Mouse (Mus musculus) stomach, embryonic 14.5 days (tissue): ENCODE results near the gene Lce6a. TPM values are rescaled to one million over a fixed set of nuclear protein-coding genes. Genes with fewer than 3 reads are reported as not detected.

ENCODE experiments used
- ATAC-seq: fragments of 200-750 bp; cut with Nextera tagmentation; 2 replicates; pipeline ENCODE4 v1.8.0; 2017; ENCODE audit warnings: low read depth, moderate TSS enrichment; ENCODE audit not compliant: insufficient number of reproducible peaks, insufficient read depth, low FRiP score
- H3K27ac ChIP-seq: fragments of 300-500 bp; sonication (generic); 2 replicates; pipeline ENCODE4 v1.5.1; 2014; ENCODE audit warnings: mild to moderate bottlenecking, low read length, moderate library complexity, mixed read lengths
- H3K27me3 ChIP-seq: fragments of 300-500 bp; sonication (generic); 2 replicates; pipeline ENCODE4 v1.6.1; 2014; ENCODE audit warnings: low read length, control low read depth, mixed read lengths; ENCODE audit not compliant: control insufficient read depth, insufficient read depth
- H3K36me3 ChIP-seq: fragments of 300-500 bp; sonication (generic); 2 replicates; pipeline ENCODE4 v1.6.1; 2014; ENCODE audit warnings: mild to moderate bottlenecking, control low read depth, low read length, moderate library complexity, mixed read lengths; ENCODE audit not compliant: control insufficient read depth, insufficient read depth
- H3K4me1 ChIP-seq: fragments of 300-500 bp; sonication (generic); 2 replicates; pipeline ENCODE4 v1.6.1; 2014; ENCODE audit warnings: low read length, control low read depth, mixed read lengths; ENCODE audit not compliant: control insufficient read depth, insufficient read depth
- H3K4me2 ChIP-seq: fragments of 300-500 bp; sonication (generic); replicated peaks from 2 replicates; pipeline ENCODE4 v1.6.1; 2014; ENCODE audit warnings: low read depth, low read length, control low read depth
- H3K4me3 ChIP-seq: fragments of 300-500 bp; sonication (generic); 2 replicates; pipeline ENCODE4 v1.5.1; 2014; ENCODE audit warnings: low read depth, low read length, control low read depth
- H3K9ac ChIP-seq: fragments of 300-500 bp; sonication (generic); replicated peaks from 2 replicates; pipeline ENCODE4 v1.6.1; 2014; ENCODE audit warnings: low read depth, mild to moderate bottlenecking, control low read depth, low read length, moderate library complexity, mixed read lengths
- H3K9me3 ChIP-seq: fragments of 300-500 bp; sonication (generic); 2 replicates; pipeline ENCODE4 v1.6.1; 2016; ENCODE audit warnings: low read depth, low read length, control low read depth; ENCODE audit not compliant: control insufficient read depth
- WGBS: fragments of 180-500 bp; shearing (Covaris S2); extraction: QIAGEN DNeasy Blood & Tissue Kit; methylation state at CpG from one replicate; pipeline ENCODE4 v1.1.7; 2014; 5-methylcytosine and 5-hydroxymethylcytosine counted together
- polyA plus RNA-seq: library from polyadenylated mRNA; unstranded; fragments of >200 nt; fragmentation: Nextera tagmentation; extraction: Ambion mirVana; gene quantifications from 2 replicates; pipeline ENCODE4 v1.2.1, GENCODE M21; 2014

Lce6a gene
- not detected in 2 replicates for polyA plus RNA-seq

DNA sequence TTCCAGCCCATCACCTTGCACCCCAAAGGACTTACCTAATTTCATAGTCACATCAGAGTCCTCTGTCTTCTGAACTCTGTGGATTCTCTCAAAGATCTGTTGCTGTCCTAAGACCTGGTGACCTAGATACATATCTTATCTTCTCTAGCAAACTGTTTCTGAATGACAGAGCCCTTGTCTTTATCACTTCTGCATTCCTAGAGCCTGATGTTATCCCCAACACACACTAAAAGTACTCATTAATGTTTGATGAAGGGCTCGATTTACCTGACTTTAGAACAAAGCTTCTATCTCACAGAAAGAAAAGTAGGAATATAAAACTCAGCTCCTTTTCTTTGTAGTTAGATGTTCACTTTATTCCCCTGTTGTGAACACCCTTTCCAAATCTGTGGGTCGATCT lies at the start of gene Lce6a:
Lce6a (minus strand) TSS at position 101 of the 400 bp plus-strand sequence.
- no peaks in the 10 kb centered on the region for H3K4me1 ChIP-seq
- H3K27ac ChIP-seq: no peak within 1 kb of the TSS
- WGBS: 55% methylated on average over 2 of the region's 2 CpGs
- no peak within 1 kb of the TSS for H3K4me2 ChIP-seq
- no peaks in the 10 kb centered on the region for H3K9me3 ChIP-seq
- H3K9ac ChIP-seq: no peak within 1 kb of the TSS
- H3K36me3 ChIP-seq: no peaks in the 10 kb centered on the region
- no peak for ATAC-seq
- H3K27me3 ChIP-seq: no peaks in the 10 kb centered on the region
- no peak within 1 kb of the TSS for H3K4me3 ChIP-seq

DNA sequence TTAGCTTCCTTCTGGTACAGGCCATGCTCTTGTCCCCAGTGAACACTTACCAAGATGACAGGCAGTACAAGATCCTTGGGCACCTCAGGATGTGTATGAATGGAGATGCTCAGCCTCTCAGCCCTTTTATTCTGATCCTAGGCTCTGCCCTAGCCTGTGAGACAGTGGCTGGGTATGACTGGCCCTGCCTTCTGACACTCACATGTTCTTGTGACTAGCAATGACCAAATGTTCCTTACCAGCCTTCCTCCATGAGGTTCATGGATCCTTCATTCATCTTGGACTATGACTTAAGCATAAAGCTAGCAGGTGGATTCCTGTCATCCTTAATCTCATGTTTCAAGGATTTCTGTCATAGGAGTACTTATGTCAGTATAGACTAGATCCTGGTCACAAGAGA lies 48.8 kb upstream of the Lce6a start, which contains the start of gene Lce1a2:
Lce1a2 (minus strand) TSS at position 101 of the 400 bp plus-strand sequence.
- Histone ChIP-seq H3K27ac (no peak within 1 kb of the TSS), H3K36me3 (no peaks in the 10 kb centered on the region), H3K4me1 (no peaks in the 10 kb centered on the region), H3K4me2 (no peak within 1 kb of the TSS), H3K9ac (no peak within 1 kb of the TSS), H3K4me3 (no peak within 1 kb of the TSS), H3K9me3 (no peaks in the 10 kb centered on the region), H3K27me3 (no peaks in the 10 kb centered on the region)
- no peak for ATAC-seq

DNA sequence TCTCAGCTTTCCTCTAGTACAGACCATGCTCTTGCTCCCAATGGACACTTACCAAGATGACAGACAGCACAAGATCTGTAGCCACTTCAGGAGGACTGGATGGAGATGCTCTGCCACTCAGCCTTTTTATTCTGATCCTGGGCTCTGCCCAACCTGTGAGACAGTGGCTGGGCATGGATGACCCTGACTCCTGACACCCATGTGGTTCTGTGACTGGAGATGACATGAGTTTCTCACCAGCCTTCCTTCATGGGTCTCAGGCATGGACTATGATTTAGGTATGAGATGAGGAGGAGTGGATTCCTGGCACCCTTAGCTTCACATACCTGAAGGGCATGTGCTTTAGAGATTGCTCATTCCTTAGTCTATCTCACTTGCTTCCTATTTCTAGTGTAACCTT lies 35.4 kb upstream of the Lce6a start, which contains the start of gene Lce1b:
Lce1b (minus strand) TSS at position 101 of the 400 bp plus-strand sequence.
- no peak for ATAC-seq
- Histone ChIP-seq H3K4me3 (no peak within 1 kb of the TSS), H3K4me2 (no peak within 1 kb of the TSS), H3K9ac (no peak within 1 kb of the TSS), H3K27ac (no peak within 1 kb of the TSS), H3K9me3 (no peaks in the 10 kb centered on the region), H3K36me3 (no peaks in the 10 kb centered on the region), H3K4me1 (no peaks in the 10 kb centered on the region), H3K27me3 (no peaks in the 10 kb centered on the region)

DNA sequence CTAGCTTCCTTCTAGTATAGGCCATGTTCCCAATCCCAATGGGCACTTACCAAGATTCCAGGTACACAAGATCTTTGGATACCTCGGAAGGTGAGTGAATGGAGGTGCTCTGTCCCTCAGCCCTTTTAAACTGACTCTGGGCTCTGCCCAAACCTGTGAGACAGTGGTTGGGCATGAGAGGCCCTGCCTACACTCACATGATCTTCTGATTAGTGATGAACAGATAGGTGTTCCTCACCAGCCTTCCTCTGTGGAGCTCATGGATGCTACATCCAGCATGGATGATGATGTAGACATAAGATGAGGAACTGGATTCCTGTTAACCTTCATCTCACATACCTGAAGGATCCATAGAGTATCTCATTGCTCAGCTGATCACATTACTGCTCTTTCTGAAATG lies 26.7 kb upstream of the Lce6a start, which contains the start of gene Lce1a1:
Lce1a1 (minus strand) TSS at position 101 of the 400 bp plus-strand sequence.
- Histone ChIP-seq H3K4me1 (no peaks in the 10 kb centered on the region), H3K4me2 (no peak within 1 kb of the TSS), H3K9me3 (no peaks in the 10 kb centered on the region), H3K4me3 (no peak within 1 kb of the TSS), H3K27ac (no peak within 1 kb of the TSS), H3K27me3 (no peaks in the 10 kb centered on the region), H3K9ac (no peak within 1 kb of the TSS), H3K36me3 (no peaks in the 10 kb centered on the region)
- WGBS: 81% methylated on average over 1 of the region's 1 CpGs
- no peak for ATAC-seq

DNA sequence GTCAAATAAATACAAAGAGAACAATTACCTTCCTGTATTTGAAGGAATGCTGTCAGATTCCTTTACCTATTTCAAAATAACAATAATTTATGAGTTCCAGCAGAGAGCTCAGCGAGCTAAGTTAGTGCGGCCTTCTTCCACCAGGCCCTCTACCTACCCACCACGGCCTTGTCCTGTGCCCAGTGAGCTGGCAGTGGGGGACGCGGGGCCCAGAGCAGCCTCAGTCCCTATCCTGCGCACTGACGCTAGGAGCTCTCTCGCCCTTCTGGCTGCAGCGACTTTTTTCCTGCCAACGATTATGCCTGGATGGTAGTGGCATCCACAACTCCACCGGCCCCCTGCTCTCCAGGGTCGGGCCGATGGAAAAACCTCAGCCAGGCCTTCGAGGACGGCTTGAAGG lies 18.4 kb upstream of the Lce6a start:
- Histone ChIP-seq H3K27ac (no peak overlapping the region), H3K4me1 (no peaks in the 10 kb centered on the region), H3K36me3 (no peaks in the 10 kb centered on the region), H3K4me3 (no peak overlapping the region), H3K4me2 (no peak overlapping the region), H3K9me3 (no peaks in the 10 kb centered on the region), H3K27me3 (no peaks in the 10 kb centered on the region), H3K9ac (no peak overlapping the region)
- no peak for ATAC-seq
- 91% methylated on average over 15 of the region's 15 CpGs for WGBS

DNA sequence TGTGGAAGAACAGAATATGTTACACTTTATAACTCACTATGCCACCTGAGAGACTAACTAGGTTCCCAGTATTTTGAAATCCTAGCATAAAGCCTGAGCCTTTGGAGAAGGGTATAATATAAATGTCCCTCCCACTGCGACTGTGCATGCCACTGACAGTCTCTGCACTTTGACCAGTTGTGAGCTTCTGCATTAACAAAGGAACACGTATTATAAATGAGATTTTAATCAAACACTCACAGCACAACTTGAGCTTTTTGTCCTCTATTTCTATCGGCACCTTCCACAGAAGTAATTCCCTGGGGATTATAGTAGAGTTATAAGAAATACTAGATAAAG lies 17.2 kb upstream of the Lce6a start:
- Histone ChIP-seq H3K9ac (no peak overlapping the region), H3K4me3 (no peak overlapping the region), H3K9me3 (no peaks in the 10 kb centered on the region), H3K4me2 (no peak overlapping the region), H3K4me1 (no peaks in the 10 kb centered on the region), H3K27ac (no peak overlapping the region), H3K36me3 (no peaks in the 10 kb centered on the region), H3K27me3 (no peaks in the 10 kb centered on the region)
- 68% methylated on average over 3 of the region's 3 CpGs for WGBS
- no peak for ATAC-seq

DNA sequence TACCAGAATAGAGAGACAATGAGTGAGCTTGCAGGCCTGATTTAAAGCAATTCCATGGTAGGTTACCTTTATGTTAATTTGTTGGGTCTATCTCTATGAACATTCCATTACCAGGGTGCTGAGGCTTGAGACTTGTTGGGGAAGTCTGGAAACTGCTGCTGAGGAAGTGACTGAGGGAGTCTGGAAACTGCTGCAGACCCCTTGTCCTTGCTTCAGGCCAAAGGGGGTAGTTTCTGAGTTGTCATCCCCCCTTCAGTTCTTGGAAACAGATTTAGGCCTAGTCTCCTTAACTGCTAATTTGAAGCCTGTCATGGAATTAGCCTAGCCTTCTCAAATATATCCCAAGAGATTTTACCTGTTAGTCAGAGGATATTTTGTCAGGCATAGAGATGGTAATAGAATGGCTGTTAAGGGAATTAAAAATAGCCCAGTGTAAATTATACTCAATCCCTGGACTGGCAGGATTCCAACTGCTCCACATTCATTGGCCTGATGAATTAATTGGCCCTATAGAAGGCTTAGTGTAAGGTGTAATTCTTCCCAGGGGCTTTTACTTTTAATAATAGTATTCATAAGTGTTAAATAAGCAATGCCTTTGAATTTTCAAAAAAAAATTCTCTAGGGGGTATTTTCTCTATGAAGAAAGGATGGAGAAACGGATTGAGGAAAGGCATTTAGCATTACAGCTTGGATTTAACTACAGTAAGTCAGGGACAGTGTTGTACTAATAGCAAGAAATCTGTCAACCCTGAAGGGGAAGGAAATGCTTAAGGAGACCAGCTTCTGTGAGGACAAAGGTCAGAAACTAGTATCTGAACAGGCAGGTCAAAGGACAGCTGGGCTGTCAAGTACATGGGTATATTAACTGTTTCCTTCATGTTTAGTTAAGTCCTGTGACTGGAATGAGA lies 16.5 kb upstream of the Lce6a start:
- 47% methylated on average over 1 of the region's 1 CpGs for WGBS

DNA sequence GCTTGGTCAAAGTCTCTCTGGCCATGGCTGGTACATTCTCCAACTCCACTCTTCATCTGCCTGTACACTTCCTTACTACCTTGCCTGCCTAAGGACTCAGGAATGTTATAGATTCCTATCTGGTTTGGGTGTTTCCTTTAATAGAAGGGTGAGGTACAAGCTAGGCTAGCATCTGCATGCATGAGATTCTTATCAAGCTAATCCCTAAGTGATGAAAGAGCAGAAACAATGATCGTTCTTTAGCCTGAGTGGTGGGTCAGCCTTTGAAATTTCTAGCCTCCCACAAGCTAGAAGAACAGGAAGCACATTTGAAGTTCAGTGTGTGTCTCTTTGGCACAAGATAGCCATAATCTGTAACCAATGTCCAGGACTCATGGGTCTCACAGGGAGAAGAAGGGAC lies 11.7 kb downstream of the Lce6a start:
- Histone ChIP-seq H3K4me2 (no peak overlapping the region), H3K36me3 (no peaks in the 10 kb centered on the region), H3K9ac (no peak overlapping the region), H3K27me3 (no peaks in the 10 kb centered on the region), H3K4me3 (no peak overlapping the region), H3K9me3 (no peaks in the 10 kb centered on the region), H3K27ac (no peak overlapping the region), H3K4me1 (no peaks in the 10 kb centered on the region)
- ATAC-seq: no peak
- WGBS: 54% methylated on average over 1 of the region's 1 CpGs

More for the DNA sequence above, 16.5 kb upstream of the Lce6a start:
- H3K4me2 ChIP-seq: no peak overlapping the region
- no peak overlapping the region for H3K4me3 ChIP-seq
- H3K36me3 ChIP-seq: no peaks in the 10 kb centered on the region
- no peaks in the 10 kb centered on the region for H3K4me1 ChIP-seq
- no peak overlapping the region for H3K9ac ChIP-seq
- no peak overlapping the region for H3K27ac ChIP-seq
- H3K27me3 ChIP-seq: no peaks in the 10 kb centered on the region
- H3K9me3 ChIP-seq: no peaks in the 10 kb centered on the region
- ATAC-seq: no peak

DNA sequence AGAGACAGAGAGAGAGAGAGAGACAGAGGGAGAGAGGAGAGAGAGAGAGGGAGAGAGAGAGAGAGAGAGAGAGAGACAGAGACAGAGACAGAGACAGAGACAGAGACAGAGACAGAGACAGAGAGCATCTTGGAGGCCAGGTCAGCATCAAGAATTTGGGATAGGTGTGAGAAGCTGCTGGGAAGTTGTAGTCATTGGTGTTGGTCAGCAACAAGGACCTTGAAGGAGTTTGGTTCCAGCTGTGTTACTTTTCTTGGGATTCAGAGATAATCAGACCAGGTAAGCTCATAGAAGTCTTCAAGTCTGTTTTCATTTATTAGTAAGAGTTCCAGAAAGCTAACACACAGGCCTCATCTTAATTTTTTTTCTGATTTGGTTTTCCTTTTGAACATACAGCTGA lies 14.1 kb downstream of the Lce6a start, which contains the start of gene 2210017I01Rik:
2210017I01Rik (minus strand) TSS at position 101 of the 400 bp plus-strand sequence.
- Histone ChIP-seq H3K9ac (no peak within 1 kb of the TSS), H3K27me3 (no peaks in the 10 kb centered on the region), H3K4me1 (no peaks in the 10 kb centered on the region), H3K4me3 (no peak within 1 kb of the TSS), H3K27ac (no peak within 1 kb of the TSS), H3K9me3 (no peaks in the 10 kb centered on the region), H3K36me3 (no peaks in the 10 kb centered on the region), H3K4me2 (no peak within 1 kb of the TSS)
- ATAC-seq: no peak
